Mouse (Mus musculus) neural tube, embryonic 13.5 days (tissue): Measurements from ENCODE around the gene Adgrb3. TPM values are rescaled to one million over a fixed set of nuclear protein-coding genes. Genes with fewer than 3 reads are reported as not detected.

Source experiments
- ATAC-seq: fragments of 200-750 bp; cut with Nextera tagmentation; 2 replicates; pipeline ENCODE4 v1.8.0; 2017; ENCODE audit warnings: low read depth, mild to moderate bottlenecking, moderate TSS enrichment, moderate library complexity
- H3K27ac ChIP-seq: fragments of 300-500 bp; sonication (generic); replicated peaks from 2 replicates; pipeline ENCODE4 v1.5.1; 2015; ENCODE audit warnings: moderate library complexity, mild to moderate bottlenecking, inconsistent platforms
- H3K27me3 ChIP-seq: fragments of 300-500 bp; sonication (generic); 2 replicates; pipeline ENCODE4 v1.6.1; 2015; ENCODE audit warnings: mild to moderate bottlenecking, inconsistent platforms
- H3K36me3 ChIP-seq: fragments of 300-500 bp; sonication (generic); 2 replicates; pipeline ENCODE4 v1.6.1; 2015; ENCODE audit warnings: mild to moderate bottlenecking, inconsistent platforms
- H3K4me1 ChIP-seq: fragments of 300-500 bp; sonication (generic); replicated peaks from 2 replicates; pipeline ENCODE4 v1.6.1; 2015; ENCODE audit warnings: inconsistent platforms
- H3K4me2 ChIP-seq: fragments of 300-500 bp; sonication (generic); 2 replicates; pipeline ENCODE4 v1.6.1; 2015; ENCODE audit warnings: inconsistent platforms, mild to moderate bottlenecking, moderate library complexity
- H3K4me3 ChIP-seq: fragments of 300-500 bp; sonication (generic); 2 replicates; pipeline ENCODE4 v1.5.1; 2015; ENCODE audit warnings: mild to moderate bottlenecking, inconsistent platforms
- H3K9ac ChIP-seq: fragments of 300-500 bp; sonication (generic); 2 replicates; pipeline ENCODE4 v1.6.1; 2015; ENCODE audit warnings: moderate library complexity, mild to moderate bottlenecking, inconsistent platforms
- H3K9me3 ChIP-seq: fragments of 300-500 bp; sonication (generic); 2 replicates; pipeline ENCODE4 v1.6.1; 2016; ENCODE audit warnings: inconsistent platforms
- WGBS: fragments of 180-500 bp; shearing (Covaris S2); methylation state at CpG from one replicate; pipeline ENCODE4 v1.1.7; 2015; 5-methylcytosine and 5-hydroxymethylcytosine counted together
- polyA plus RNA-seq: library from polyadenylated mRNA; unstranded; fragments of >200 nt; fragmentation: Nextera tagmentation; extraction: Ambion mirVana; gene quantifications from 2 replicates; pipeline ENCODE4 v1.2.1, GENCODE M21; 2015

Adgrb3 gene
- polyA plus RNA-seq, 1 experiment from 2014 or later: 35.3 TPM

DNA sequence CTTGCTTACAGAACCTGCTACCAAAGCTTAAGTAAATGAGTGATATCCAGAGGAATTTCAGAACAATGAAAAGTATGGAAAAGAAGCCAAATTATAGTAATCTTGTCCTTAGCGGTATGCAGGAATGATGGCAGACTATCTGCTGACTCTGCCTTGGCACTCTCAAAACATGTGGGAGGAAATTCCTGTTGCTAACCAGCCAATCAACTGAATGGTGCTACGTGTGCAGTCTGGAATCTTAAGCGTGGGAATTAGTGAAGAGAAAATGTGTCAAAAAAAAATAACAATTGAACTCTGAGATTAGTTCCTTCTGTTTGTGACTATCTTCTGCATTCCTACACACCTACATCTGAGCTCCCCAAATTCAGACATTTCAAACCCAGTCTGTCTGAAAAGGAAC lies 683.3 kb downstream of the Adgrb3 start:
- Histone ChIP-seq H3K27me3 (no peaks in the 10 kb centered on the region), H3K4me3 (no peak overlapping the region), H3K27ac (no peak overlapping the region), H3K9me3 (no peaks in the 10 kb centered on the region), H3K4me2 (no peak overlapping the region), H3K4me1 (no peaks in the 10 kb centered on the region), H3K36me3 (no peaks in the 10 kb centered on the region), H3K9ac (no peak overlapping the region)
- 90% methylated on average over 3 of the region's 3 CpGs for WGBS
- ATAC-seq: no peak

DNA sequence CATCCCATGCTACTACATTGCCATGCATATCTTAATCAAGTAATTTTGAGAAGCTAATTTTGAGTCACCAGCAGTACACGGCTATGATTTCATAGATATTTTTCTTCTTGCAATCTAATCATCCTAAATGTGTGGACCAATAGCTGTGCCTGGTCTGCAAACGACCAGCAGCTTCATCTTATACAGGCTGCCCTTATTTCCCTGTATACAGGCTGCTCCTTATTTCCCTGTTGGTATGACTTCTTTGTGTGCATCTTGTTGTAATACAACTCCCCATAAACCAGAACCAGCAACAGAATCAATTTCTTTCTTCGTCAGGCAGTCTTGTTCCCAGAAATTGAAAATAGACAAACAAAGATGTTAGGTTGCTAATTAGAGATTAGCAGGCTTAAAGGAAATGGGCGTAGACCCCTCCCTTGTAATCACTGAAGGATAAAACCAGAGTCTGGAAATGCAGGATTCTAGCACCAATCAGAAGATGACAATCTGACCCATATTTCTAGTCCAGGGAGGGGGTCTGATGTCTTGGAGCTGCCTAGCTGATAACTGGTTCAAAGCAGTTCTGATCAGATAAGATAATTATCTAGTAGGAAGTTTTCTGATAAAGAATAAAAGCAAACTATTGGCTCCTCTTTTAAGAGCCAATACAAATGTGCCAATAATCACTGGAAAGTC lies 697.2 kb downstream of the Adgrb3 start:
- 72% methylated on average over 4 of the region's 4 CpGs for WGBS
- Histone ChIP-seq H3K27me3 (no peaks in the 10 kb centered on the region), H3K4me2 (no peak overlapping the region), H3K9me3 (no peaks in the 10 kb centered on the region), H3K36me3 (no peaks in the 10 kb centered on the region), H3K9ac (no peak overlapping the region), H3K27ac (peak overlapping the region; percentile 46; the same call in 1 of the 2 replicates), H3K4me1 (no peaks in the 10 kb centered on the region), H3K4me3 (no peak overlapping the region)
- ATAC-seq: no peak

DNA sequence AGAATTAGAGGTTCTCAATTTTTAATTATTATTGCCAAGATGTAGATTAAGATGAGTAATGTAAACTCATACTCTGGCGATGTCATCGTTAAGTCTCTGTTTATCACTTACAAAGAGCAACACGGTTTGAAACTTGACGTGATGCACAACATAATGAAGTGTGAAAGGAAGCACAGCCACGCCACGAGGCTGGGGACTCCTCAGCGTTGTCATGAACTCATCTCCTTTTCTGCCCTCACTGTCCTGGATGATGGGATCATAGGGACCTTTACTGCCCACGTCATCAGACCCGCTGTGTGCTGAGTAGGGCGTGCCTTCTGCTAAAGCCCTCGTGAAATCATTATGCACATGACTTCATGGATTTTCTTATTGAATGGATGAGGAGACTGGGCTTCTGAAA lies 714.0 kb downstream of the Adgrb3 start:
- Histone ChIP-seq H3K36me3 (peaks cover 4% of the 10 kb centered on the region; the same call in 1 of the 2 replicates), H3K9me3 (no peaks in the 10 kb centered on the region), H3K27ac (no peak overlapping the region), H3K4me3 (no peak overlapping the region), H3K4me2 (no peak overlapping the region), H3K9ac (no peak overlapping the region), H3K27me3 (no peaks in the 10 kb centered on the region), H3K4me1 (no peaks in the 10 kb centered on the region)
- WGBS: 83% methylated on average over 11 of the region's 11 CpGs
- ATAC-seq: no peak

DNA sequence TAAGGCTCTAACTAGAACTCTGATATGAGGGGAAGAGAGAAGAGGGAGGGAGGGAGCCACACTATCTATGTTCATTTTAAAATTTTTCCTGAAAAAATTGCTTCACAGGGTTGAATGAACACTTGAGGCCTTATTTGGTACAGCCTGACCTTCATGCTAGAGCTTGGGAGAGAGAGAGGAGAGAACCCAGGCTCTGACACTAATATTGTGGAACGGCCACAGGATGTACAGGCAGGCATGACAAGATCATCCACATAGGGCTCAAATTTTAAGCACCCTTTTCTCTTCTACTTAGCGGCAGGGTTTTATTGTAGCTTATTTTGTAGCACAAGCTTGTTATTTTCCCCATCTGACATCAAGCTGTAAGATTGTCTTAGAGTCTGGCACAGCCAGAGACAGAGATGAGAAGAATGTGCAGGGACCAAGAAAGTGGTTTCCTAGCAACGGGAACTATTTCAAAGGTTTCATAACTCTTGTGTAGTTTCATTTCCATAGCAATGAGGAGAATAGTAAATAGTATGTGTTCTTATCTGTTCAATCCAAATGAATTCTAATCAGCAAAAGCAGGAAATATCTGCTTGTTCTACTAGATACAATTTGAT lies 721.9 kb downstream of the Adgrb3 start:
- Histone ChIP-seq H3K27me3 (no peaks in the 10 kb centered on the region), H3K36me3 (peaks cover 4% of the 10 kb centered on the region; the same call in 1 of the 2 replicates), H3K4me3 (no peak overlapping the region), H3K4me1 (peaks cover 14% of the 10 kb centered on the region), H3K4me2 (no peak overlapping the region), H3K27ac (peak overlapping the region; percentile 39; the same call in 1 of the 2 replicates), H3K9me3 (no peaks in the 10 kb centered on the region), H3K9ac (no peak overlapping the region)
- ATAC-seq: no peak
- 52% methylated on average over 3 of the region's 3 CpGs for WGBS

DNA sequence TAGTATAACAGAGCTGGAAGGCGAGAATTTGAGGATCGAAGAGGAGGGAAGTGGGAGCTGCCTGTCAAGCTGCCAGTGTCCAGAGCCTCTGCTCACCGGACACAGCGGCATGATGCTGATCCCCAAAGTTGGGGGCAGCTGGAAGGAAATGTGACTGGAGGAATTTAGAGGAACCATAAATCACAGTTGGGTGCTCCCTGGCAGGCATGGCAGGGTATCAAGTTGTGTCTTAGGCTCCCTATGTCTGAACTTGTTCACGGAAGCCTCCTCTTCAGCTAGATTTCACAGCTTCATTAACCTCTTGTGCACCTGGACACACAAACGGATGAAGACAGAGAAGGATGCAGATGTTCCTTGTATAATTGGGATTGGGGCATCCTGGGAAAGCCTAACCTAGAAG lies 722.8 kb downstream of the Adgrb3 start:
- 70% methylated on average over 6 of the region's 6 CpGs for WGBS
- Histone ChIP-seq H3K9ac (no peak overlapping the region), H3K4me2 (no peak overlapping the region), H3K9me3 (no peaks in the 10 kb centered on the region), H3K27me3 (no peaks in the 10 kb centered on the region), H3K27ac (no peak overlapping the region), H3K4me3 (no peak overlapping the region), H3K4me1 (peaks cover 14% of the 10 kb centered on the region), H3K36me3 (peaks cover 4% of the 10 kb centered on the region; the same call in 1 of the 2 replicates)
- ATAC-seq: no peak

DNA sequence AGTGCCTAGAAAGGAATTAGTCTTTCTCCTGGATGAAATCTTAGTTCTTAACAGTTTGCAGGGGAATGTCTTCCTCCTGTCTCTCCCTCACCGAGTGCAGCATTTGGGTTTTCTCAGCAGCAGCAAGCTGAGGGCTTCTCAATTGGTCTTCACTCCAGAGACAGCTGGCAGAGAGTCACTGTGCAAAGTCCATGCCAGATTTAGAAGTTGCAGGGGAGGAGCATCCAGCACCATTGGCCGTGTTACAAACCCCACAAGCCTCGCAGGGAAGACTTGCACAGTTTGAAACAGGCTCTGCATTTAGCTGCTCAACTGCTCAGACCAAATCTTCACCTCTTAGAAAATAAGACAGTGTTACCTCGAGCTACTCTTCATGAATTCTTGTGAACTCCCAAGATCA lies 724.1 kb downstream of the Adgrb3 start:
- ATAC-seq: no peak
- Histone ChIP-seq H3K9me3 (no peaks in the 10 kb centered on the region), H3K9ac (no peak overlapping the region), H3K27me3 (no peaks in the 10 kb centered on the region), H3K4me2 (no peak overlapping the region), H3K4me1 (peaks cover 14% of the 10 kb centered on the region), H3K27ac (no peak overlapping the region), H3K4me3 (no peak overlapping the region), H3K36me3 (0 out of 2 replicates have a peak, but pooled peaks cover 1% of the 10 kb centered on the region)
- 70% methylated on average over 4 of the region's 4 CpGs for WGBS

DNA sequence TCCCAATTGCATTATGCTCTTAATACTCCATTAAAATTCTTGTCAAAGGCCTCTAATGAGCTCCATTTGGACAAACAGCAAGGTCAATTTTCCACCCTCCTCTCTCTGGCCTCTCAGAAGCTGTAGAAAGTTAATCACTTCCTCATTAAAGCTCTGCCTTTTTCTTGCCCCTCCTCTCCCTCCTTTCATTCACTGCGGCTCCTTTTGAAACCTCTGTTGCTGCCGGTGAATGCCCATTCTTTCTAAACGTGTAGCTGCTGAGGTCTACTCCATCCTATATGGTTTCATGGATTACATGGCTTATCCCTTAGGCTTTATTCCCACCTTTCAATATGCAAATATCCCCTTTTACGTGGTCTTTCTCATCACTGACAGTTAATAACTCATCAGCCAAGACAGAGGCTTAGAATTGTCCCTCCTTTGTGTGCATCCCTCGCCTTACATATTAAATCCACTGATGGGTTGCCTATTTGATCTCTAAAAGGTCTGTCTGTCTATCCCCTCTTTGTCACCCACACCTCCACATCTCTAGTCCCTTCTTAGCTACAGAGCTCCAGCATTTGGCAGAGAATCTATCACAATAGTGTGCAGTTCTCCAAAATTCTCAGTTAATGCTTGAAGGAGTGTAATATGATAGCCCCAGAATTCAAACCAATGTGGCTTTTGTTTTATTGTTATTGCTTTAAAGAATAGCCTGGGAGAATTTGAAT lies 741.3 kb downstream of the Adgrb3 start:
- ATAC-seq: no peak
- Histone ChIP-seq H3K4me2 (no peak overlapping the region), H3K4me1 (peaks cover 26% of the 10 kb centered on the region), H3K9me3 (no peaks in the 10 kb centered on the region), H3K27me3 (no peaks in the 10 kb centered on the region), H3K27ac (peak overlapping the region; percentile 35; the same call in 1 of the 2 replicates), H3K4me3 (no peak overlapping the region), H3K9ac (no peak overlapping the region), H3K36me3 (0 out of 2 replicates have a peak, but pooled peaks cover 4% of the 10 kb centered on the region)
- WGBS: 6% methylated on average over 5 of the region's 5 CpGs

DNA sequence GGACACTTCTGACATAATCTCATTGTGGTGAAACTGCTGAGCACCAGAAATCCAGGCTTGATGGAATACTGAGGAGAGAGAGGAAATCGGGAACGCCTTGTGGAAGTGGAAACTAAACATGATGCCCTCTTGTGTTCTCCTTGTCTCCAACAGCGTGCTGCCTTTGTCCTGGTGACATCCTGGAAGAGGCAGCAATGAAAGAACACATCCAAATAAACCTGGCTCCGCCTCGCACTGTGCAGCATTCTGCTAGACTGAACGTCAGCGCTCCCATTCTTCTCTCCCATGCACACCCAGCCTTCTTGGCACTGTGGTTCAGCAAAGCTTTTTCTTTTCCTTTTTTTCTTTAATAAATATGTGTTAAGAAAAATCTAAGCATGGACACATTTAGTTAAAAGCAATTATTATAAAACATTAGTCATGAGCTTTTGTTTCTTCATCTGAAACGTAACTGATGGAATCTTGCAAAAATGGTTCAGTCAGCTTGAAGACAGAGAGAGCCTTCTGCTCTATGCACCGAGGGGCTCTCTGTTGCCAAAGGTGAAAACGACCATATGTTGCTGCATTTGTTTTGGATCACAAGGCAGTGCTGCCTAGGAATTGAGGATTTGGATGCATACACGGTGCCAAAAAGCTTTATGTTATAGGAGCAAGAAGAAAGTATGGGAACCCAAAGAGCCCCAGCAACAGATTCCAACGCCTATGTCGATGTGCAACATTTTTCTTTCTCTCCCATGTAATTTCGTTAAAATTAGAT lies 743.7 kb downstream of the Adgrb3 start:
- Histone ChIP-seq H3K36me3 (0 out of 2 replicates have a peak, but pooled peaks cover 4% of the 10 kb centered on the region), H3K27ac (peak overlapping the region; percentile 73), H3K9ac (no peak overlapping the region), H3K9me3 (no peaks in the 10 kb centered on the region), H3K27me3 (no peaks in the 10 kb centered on the region), H3K4me2 (0 out of 2 replicates have a peak overlapping the region, but pooled peaks have one; percentile 5), H3K4me1 (peaks cover 26% of the 10 kb centered on the region), H3K4me3 (no peak overlapping the region)
- 63% methylated on average over 14 of the region's 14 CpGs for WGBS
- peak; percentile 57 for ATAC-seq

DNA sequence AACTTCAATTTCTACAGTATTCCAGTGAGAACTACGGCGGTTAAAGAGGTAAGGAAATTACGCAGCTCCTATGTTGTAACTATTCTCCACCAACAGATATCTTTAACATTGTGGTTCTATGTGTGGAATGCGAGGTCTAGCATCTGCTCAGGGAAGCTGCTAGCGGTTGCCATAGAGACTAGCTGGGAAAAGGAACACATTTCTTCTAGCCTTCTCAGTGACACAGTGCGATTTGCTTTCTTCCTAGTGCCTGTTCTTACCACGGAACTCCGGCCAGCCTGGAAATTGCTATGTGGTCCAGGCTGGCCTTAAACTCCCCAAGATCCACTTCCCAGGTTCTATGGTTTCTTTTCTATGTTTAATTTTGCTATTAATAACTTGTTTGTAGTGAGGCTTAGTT lies 747.1 kb downstream of the Adgrb3 start:
- H3K4me3 ChIP-seq: no peak overlapping the region
- no peak overlapping the region for H3K27ac ChIP-seq
- ATAC-seq: no peak
- WGBS: 58% methylated on average over 8 of the region's 8 CpGs
- no peaks in the 10 kb centered on the region for H3K27me3 ChIP-seq
- no peaks in the 10 kb centered on the region for H3K9me3 ChIP-seq
- H3K4me1 ChIP-seq: peaks cover 15% of the 10 kb centered on the region
- H3K9ac ChIP-seq: no peak overlapping the region
- H3K36me3 ChIP-seq: no peaks in the 10 kb centered on the region
- H3K4me2 ChIP-seq: no peak overlapping the region

DNA sequence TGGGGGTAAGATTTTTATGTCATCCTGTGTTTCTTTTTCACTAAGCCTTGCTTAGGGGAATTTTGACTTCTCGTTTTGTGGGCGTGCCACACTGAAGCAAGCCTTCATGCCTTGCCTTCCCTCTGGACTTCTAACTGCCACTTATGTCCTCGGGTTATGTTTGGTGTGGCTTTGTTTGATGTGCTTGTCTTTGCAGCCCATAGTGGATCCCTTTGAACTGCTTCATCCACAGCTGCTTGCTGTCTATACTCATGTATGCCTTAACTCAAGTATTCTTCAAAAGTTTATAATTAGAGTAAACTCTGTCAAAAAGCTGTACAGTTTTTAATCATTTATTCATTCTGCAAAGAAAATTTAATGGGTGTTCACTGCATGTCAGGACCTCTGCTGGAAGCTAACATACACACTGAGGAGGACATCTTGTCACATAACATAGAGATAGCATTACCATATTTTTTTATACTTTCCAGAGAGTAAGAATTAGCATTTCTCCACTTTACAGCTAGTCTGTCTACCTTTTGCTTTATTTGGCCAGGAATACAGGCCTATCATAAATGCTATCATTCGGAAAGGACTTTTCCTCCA lies 748.1 kb downstream of the Adgrb3 start:
- H3K4me2 ChIP-seq: no peak overlapping the region
- no peak overlapping the region for H3K4me3 ChIP-seq
- H3K27ac ChIP-seq: no peak overlapping the region
- peaks cover 15% of the 10 kb centered on the region for H3K4me1 ChIP-seq
- no peak overlapping the region for H3K9ac ChIP-seq
- H3K9me3 ChIP-seq: no peaks in the 10 kb centered on the region
- no peaks in the 10 kb centered on the region for H3K36me3 ChIP-seq
- 76% methylated on average over 4 of the region's 4 CpGs for WGBS
- H3K27me3 ChIP-seq: no peaks in the 10 kb centered on the region
- no peak for ATAC-seq

DNA sequence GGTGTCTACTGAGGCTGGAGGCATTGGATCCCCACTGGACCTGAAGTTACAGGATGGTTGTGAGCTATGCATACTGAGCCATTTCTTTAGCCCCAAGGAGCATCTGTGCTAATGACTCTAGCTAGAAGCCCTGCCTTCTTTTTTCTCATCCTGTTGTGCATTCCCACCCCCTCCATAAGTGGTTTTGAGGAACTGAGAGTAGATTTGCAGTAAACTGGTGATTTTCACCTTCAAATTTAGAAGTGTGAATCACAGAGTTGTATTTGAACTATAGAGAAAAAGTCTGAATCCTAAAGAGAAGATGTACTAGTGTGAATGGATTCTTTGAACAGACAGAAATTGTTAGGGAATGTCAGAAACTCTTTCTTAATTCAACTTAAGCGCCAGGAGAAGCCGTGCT lies 750.1 kb downstream of the Adgrb3 start:
- no peak for ATAC-seq
- H3K4me1 ChIP-seq: no peaks in the 10 kb centered on the region
- WGBS: 94% methylated on average over 2 of the region's 2 CpGs
- no peaks in the 10 kb centered on the region for H3K9me3 ChIP-seq
- H3K4me2 ChIP-seq: no peak overlapping the region
- no peak overlapping the region for H3K9ac ChIP-seq
- H3K36me3 ChIP-seq: peaks cover 2% of the 10 kb centered on the region; the same call in 1 of the 2 replicates
- H3K4me3 ChIP-seq: no peak overlapping the region
- H3K27me3 ChIP-seq: no peaks in the 10 kb centered on the region
- H3K27ac ChIP-seq: no peak overlapping the region
